ENCODE assay signal across 12 mouse cellular contexts in the genomic region with DNA sequence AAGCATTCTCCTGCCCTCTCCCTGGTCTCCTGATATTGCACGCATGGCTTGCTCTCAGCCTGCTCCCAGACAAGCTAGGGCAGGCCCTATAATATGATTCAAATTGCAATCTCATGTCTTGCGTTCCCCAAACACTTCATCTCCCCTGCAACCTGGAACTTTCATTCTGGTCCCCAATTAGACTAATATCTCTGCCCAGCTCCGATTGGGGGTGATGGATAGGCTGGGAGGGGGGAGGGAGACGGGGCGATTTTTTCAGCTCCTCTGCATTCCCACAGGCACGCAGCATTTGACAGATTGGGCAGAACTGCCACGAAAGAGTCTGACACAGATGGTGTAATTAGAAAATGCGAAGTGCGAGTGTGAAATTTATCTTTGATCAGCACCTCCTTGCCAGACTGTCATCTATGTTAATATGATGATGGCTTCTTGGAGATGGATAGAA.
DNase-seq lines count a peak whose midpoint lies in the region; ATAC-seq lines count a peak whose summit lies in the region.
"Had no signal": no experiment of that assay in that cellular context is flagged by ENCODE, and none has a peak within 500 bp of the region (broad histone marks: within the 10 kb centered on the region; RNA-seq: fewer than 3 reads in every experiment).

No protein-coding gene starts in this region.

- DNase-seq in midbrain, embryonic 11.5 days (ENCODE audit: low spot score, missing footprints): no peak
- no peak for DNase-seq in midbrain, embryonic 10.5 days (ENCODE audit: low spot score)
- peak; percentile 3 for DNase-seq in hindbrain, embryonic 10.5 days (ENCODE audit: low spot score)
- no peak for DNase-seq in MN1 (ENCODE audit: low spot score)
- DNase-seq in liver, embryonic 11.5 days (ENCODE audit: low spot score): no peak
- no peak for DNase-seq in thymus, postnatal 10 days (ENCODE audit: low spot score in 2 of 2)
- DNase-seq: gastrocnemius, postnatal 36 days; heart, postnatal 4 days; lung, postnatal 14 days had no signal

- H3K4me2 ChIP-seq in midbrain, embryonic 11.5 days: no peak overlapping the region
- peak overlapping the region; percentile 26; the same call in 1 of the 2 replicates for H3K4me2 ChIP-seq in midbrain, embryonic 12.5 days (replicated peaks)
- no peak overlapping the region for H3K4me2 ChIP-seq in liver, embryonic 11.5 days

- H3K4me3 ChIP-seq in midbrain, embryonic 11.5 days (ENCODE audit: low read depth, low read length): no peak overlapping the region
- no peak overlapping the region for H3K4me3 ChIP-seq in midbrain, embryonic 10.5 days
- H3K4me3 ChIP-seq in hindbrain, embryonic 10.5 days: no peak overlapping the region
- H3K4me3 ChIP-seq in midbrain, embryonic 12.5 days: no peak overlapping the region
- H3K4me3 ChIP-seq in liver, embryonic 11.5 days (ENCODE audit: low read depth, low read length): no peak overlapping the region

- H3K9ac ChIP-seq in midbrain, embryonic 11.5 days (ENCODE audit: low read length): no peak overlapping the region
- no peak overlapping the region for H3K9ac ChIP-seq in midbrain, embryonic 12.5 days (replicated peaks)
- H3K9ac ChIP-seq in liver, embryonic 11.5 days (ENCODE audit: low read depth, low read length): no peak overlapping the region

- ATAC-seq in midbrain, embryonic 11.5 days (ENCODE audit: low FRiP score): peak; percentile 58; the same call in 1 of the 2 replicates
- ATAC-seq in midbrain, embryonic 12.5 days (ENCODE audit: low FRiP score, low read depth): peak; percentile 74
- no peak for ATAC-seq in liver, embryonic 11.5 days (replicated peaks; ENCODE audit: low FRiP score)
- ATAC-seq: activated CD4-positive, CD25-positive, alpha-beta regulatory T cell, adult 4 months had no signal

- no peaks in the 10 kb centered on the region for H3K9me3 ChIP-seq in midbrain, embryonic 11.5 days (ENCODE audit: control insufficient read depth, low read length)
- no peaks in the 10 kb centered on the region for H3K9me3 ChIP-seq in midbrain, embryonic 10.5 days (replicated peaks)
- no peaks in the 10 kb centered on the region for H3K9me3 ChIP-seq in hindbrain, embryonic 10.5 days
- H3K9me3 ChIP-seq in midbrain, embryonic 12.5 days: no peaks in the 10 kb centered on the region
- H3K9me3 ChIP-seq in liver, embryonic 11.5 days (ENCODE audit: control insufficient read depth, low read length): no peaks in the 10 kb centered on the region

- H3K4me1 ChIP-seq in midbrain, embryonic 11.5 days (ENCODE audit: control insufficient read depth, insufficient read depth, low read length): no peaks in the 10 kb centered on the region; the same call in 1 of the 2 replicates
- H3K4me1 ChIP-seq in midbrain, embryonic 10.5 days: peaks cover 17% of the 10 kb centered on the region
- peaks cover 5% of the 10 kb centered on the region; the same call in 1 of the 2 replicates for H3K4me1 ChIP-seq in hindbrain, embryonic 10.5 days (replicated peaks)
- H3K4me1 ChIP-seq in midbrain, embryonic 12.5 days: peaks cover 14% of the 10 kb centered on the region
- no peaks in the 10 kb centered on the region for H3K4me1 ChIP-seq in liver, embryonic 11.5 days (replicated peaks; ENCODE audit: control insufficient read depth, insufficient read depth, low read length)

- no peaks in the 10 kb centered on the region for H3K36me3 ChIP-seq in midbrain, embryonic 11.5 days (ENCODE audit: control insufficient read depth, insufficient read depth, low read length)
- H3K36me3 ChIP-seq in midbrain, embryonic 10.5 days: no peaks in the 10 kb centered on the region
- no peaks in the 10 kb centered on the region for H3K36me3 ChIP-seq in hindbrain, embryonic 10.5 days
- H3K36me3 ChIP-seq in midbrain, embryonic 12.5 days: no peaks in the 10 kb centered on the region
- no peaks in the 10 kb centered on the region for H3K36me3 ChIP-seq in liver, embryonic 11.5 days (ENCODE audit: control insufficient read depth, insufficient read depth, low read length)

- no peaks in the 10 kb centered on the region for H3K27me3 ChIP-seq in midbrain, embryonic 11.5 days (ENCODE audit: control insufficient read depth, insufficient read depth, low read length)
- H3K27me3 ChIP-seq in midbrain, embryonic 10.5 days (ENCODE audit: low read depth, poor library complexity, severe bottlenecking): no peaks in the 10 kb centered on the region
- no peaks in the 10 kb centered on the region for H3K27me3 ChIP-seq in hindbrain, embryonic 10.5 days (ENCODE audit: insufficient read depth, poor library complexity, severe bottlenecking)
- no peaks in the 10 kb centered on the region for H3K27me3 ChIP-seq in midbrain, embryonic 12.5 days
- H3K27me3 ChIP-seq in liver, embryonic 11.5 days (replicated peaks; ENCODE audit: control insufficient read depth, insufficient read depth, low read length): no peaks in the 10 kb centered on the region

- WGBS in midbrain, embryonic 11.5 days: 52% methylated on average over 9 of the region's 9 CpGs
- 66% methylated on average over 9 of the region's 9 CpGs for WGBS in midbrain, embryonic 10.5 days
- 50% methylated on average over 9 of the region's 9 CpGs for WGBS in hindbrain, embryonic 10.5 days
- WGBS in midbrain, embryonic 12.5 days: 40% methylated on average over 9 of the region's 9 CpGs
- 44% methylated on average over 9 of the region's 9 CpGs for WGBS in liver, embryonic 11.5 days

- H3K27ac ChIP-seq in midbrain, embryonic 11.5 days (ENCODE audit: low read depth, low read length): no peak overlapping the region
- no peak overlapping the region for H3K27ac ChIP-seq in midbrain, embryonic 10.5 days (replicated peaks)
- no peak overlapping the region for H3K27ac ChIP-seq in hindbrain, embryonic 10.5 days
- peak overlapping the region; percentile 50 for H3K27ac ChIP-seq in midbrain, embryonic 12.5 days (replicated peaks)
- no peak overlapping the region for H3K27ac ChIP-seq in liver, embryonic 11.5 days (ENCODE audit: low read depth, low read length)
- H3K27ac ChIP-seq: kidney, postnatal 0 days had no signal
